Mouse (Mus musculus): ENCODE results near the gene Sh3kbp1. TPM values are rescaled to one million over a fixed set of nuclear protein-coding genes. Genes with fewer than 3 reads are reported as not detected.
"Not testable (repeated sequence)": the region's sequence is repeated elsewhere in the genome, so short reads cannot be mapped to it uniquely, and the experiment has no call there.

Sh3kbp1 gene
- total RNA-seq (2015) (154 TPM in 2 replicates), total RNA-seq (2017) (191 and 195 TPM in 2 replicates)

DNA sequence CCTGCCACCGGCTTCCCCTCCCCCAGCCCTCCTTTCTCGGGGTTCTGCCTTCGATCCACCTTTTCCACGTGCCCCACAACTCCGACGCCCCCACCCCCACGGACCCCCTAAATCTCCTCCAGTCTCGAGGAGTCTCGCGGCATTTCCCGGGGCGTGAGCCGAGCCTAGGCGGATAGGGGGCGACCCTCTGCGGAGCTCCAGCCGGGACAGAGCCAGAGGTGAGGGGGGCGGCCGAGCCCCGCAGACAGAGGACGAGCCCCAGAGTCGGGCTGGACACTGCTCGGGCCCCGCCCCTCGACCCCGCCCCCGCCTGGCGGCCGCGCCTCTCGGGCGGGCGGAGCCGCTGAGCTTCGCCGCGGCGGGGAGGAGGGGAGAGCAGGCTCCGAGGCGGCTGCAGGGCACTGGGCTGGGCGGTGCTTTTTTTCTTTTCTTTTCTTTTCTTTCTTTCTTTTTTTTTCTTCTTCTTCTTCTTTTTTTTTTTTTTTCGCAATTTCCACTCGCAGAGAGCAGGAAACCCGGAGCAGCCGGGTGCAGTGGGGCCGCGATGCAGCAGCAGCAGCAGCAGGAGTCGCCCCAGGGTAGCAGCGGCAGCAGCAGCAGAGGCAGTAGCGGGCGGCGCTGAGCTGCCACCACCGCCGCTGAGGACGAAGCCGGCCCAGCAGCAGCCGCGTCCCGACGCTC is at the start of gene Sh3kbp1:
Gene Sh3kbp1, plus strand, starts transcription at position 366 of the 681 bp plus-strand sequence.
- peak; percentile 86 for ATAC-seq (ENCODE audit: poor library complexity, severe bottlenecking)

GRCm38 (mm10) chrX:159584738-159585137 is 42.3 kb upstream of the Sh3kbp1 start:
- not testable (repeated sequence) for ATAC-seq (ENCODE audit: poor library complexity, severe bottlenecking)

DNA sequence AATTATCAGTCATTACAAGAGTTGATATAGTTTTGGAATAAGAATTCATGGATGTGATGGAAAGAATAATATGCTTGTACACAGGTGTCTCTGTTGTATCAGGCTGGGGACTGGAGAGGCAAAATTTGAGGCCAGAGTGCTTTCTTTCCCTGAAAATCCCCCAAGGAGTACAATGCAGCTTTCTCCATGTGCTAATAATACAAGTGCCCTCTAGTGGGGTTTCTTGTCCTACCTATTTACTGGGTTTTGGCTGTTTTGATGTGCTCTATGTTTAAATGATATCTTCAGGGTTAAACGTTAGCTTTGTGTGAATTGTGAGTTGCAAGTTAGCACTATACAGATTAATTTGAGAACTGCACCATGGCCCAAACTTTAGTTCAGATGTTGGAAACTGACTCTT is 35.4 kb upstream of the Sh3kbp1 start:
- ATAC-seq (ENCODE audit: poor library complexity, severe bottlenecking) = no peak

GRCm38 (mm10) chrX:159597502-159597901 is 29.6 kb upstream of the Sh3kbp1 start:
- no peak for ATAC-seq (ENCODE audit: poor library complexity, severe bottlenecking)

- ATAC-seq (ENCODE audit: poor library complexity, severe bottlenecking) = no peak
These were observed 22.2 kb upstream of the Sh3kbp1 start for GRCm38 (mm10) chrX:159604832-159605231.

- peak; percentile 68 for ATAC-seq (ENCODE audit: poor library complexity, severe bottlenecking)
These were observed 20.1 kb upstream of the Sh3kbp1 start for GRCm38 (mm10) chrX:159606936-159607335.

- peak; percentile 43 for ATAC-seq (ENCODE audit: poor library complexity, severe bottlenecking)
These were observed 715 bp upstream of the Sh3kbp1 start for GRCm38 (mm10) chrX:159626208-159626906.

- peak; percentile 32 for ATAC-seq (ENCODE audit: poor library complexity, severe bottlenecking)
These were observed 805 bp downstream of the Sh3kbp1 start for GRCm38 (mm10) chrX:159627588-159628566.

- no peak for ATAC-seq (ENCODE audit: poor library complexity, severe bottlenecking)
These were observed 1.6 kb downstream of the Sh3kbp1 start for GRCm38 (mm10) chrX:159628629-159629028.

- no peak for ATAC-seq (ENCODE audit: poor library complexity, severe bottlenecking)
These were observed 2.1 kb downstream of the Sh3kbp1 start for GRCm38 (mm10) chrX:159629203-159629602.

DNA sequence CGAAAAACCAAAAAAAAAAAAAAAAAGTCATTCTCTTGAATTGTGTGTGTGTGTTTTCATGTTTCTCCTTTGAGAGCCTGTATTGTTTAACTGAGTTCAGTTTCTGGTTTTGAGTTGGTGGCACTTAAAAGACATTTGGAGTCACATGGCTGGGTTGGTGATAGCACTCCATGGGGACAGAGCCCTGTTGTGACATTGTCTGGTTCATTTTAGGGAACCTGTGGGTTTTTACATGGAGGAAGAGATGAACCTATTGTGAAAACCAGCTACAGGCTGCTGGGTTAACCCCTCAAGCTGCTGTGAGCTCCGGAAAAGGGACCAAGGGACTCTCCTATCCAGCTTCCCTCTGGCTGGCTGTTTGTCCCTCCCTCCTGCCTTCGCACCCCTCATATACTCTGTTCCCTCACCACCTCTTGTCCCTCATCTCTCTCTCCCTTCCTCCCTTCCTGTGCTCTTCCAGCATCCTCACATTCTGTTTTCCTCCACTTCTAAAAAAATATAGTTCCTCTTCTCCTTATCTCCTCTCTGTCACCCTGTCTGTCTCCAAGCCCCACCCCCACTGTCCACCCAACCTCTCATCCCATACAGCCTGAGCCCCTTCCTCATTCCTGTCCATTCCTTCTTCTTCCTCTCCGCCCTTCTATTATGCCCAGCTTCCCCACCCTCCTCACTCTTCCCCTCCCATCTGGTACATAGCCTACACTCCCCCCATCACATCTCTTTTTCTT is 11.6 kb downstream of the Sh3kbp1 start:
- peak; percentile 99 for ATAC-seq (ENCODE audit: poor library complexity, severe bottlenecking)

- no peak for ATAC-seq (ENCODE audit: poor library complexity, severe bottlenecking)
These were observed 12.9 kb downstream of the Sh3kbp1 start for GRCm38 (mm10) chrX:159639991-159640390.

DNA sequence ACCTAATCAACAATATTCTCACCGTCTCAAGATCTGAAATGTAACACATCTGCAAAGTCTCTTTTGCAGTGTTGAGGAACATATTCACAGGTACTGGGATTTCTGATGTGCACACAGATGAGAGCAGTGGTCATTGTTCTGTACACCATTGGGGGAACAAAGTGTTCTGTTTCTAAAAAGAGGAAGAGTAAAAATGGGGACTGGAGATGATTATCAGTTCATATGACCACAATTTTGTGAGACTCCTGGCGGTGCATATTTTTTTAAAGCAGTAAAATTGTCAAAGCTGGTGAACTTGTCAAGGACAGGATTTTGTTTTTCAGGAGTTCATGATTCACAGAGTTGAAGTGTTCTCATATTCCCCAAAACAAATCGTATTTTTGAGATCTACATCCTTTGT is 18.2 kb downstream of the Sh3kbp1 start:
- ATAC-seq (ENCODE audit: poor library complexity, severe bottlenecking) = 0 out of 2 replicates have a peak, but pooled peaks have one; percentile 34

DNA sequence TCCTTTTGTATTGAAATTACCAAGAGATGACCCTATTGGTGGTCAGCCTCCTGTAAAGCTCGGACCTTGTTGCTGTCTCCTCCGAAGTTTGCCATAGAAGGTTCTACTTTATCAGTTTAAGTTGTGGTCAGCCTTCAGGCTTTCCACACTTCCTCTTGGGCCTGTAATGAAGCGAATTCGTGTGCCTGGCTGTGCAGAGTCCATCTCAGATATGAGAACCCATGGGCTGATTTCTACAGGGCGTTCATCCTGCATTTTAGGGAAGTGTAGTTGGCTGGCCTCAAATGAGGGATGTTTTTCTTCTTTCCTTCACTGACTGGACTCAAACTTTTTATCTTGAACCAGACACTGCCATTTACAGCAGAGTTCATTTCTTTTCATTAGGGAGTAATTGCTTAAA is 20.5 kb downstream of the Sh3kbp1 start:
- ATAC-seq (ENCODE audit: poor library complexity, severe bottlenecking) = peak; percentile 90

- no peak for ATAC-seq (ENCODE audit: poor library complexity, severe bottlenecking)
These were observed 21.5 kb downstream of the Sh3kbp1 start for GRCm38 (mm10) chrX:159648598-159648997.

- ATAC-seq (ENCODE audit: poor library complexity, severe bottlenecking) = peak; percentile 52
These were observed 23.1 kb downstream of the Sh3kbp1 start for GRCm38 (mm10) chrX:159650130-159650678.

DNA sequence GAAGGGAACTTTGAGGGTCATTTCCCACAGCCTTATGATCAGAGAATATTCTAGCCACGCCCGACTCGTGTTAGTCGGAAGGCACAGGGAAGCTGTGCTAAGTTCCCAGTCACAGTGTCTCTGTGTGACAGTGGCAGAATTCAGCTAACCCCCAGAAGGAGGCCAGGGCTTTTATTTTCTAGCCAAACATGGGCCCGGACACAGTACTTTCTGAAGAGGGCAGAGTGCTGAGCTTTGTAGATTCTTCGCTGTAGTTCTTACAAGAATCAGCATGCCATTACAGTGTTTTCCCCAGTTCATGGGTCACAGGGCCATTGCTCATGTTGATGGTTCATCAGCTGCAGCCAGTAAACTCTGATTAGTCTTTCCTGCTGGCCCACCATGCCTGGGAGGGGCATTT is 23.7 kb downstream of the Sh3kbp1 start:
- no peak for ATAC-seq (ENCODE audit: poor library complexity, severe bottlenecking)

- ATAC-seq (ENCODE audit: poor library complexity, severe bottlenecking) = peak; percentile 49
These were observed 44.3 kb downstream of the Sh3kbp1 start for GRCm38 (mm10) chrX:159671388-159671787.

- no peak for ATAC-seq (ENCODE audit: poor library complexity, severe bottlenecking)
These were observed 45.4 kb downstream of the Sh3kbp1 start for GRCm38 (mm10) chrX:159672466-159672865.

DNA sequence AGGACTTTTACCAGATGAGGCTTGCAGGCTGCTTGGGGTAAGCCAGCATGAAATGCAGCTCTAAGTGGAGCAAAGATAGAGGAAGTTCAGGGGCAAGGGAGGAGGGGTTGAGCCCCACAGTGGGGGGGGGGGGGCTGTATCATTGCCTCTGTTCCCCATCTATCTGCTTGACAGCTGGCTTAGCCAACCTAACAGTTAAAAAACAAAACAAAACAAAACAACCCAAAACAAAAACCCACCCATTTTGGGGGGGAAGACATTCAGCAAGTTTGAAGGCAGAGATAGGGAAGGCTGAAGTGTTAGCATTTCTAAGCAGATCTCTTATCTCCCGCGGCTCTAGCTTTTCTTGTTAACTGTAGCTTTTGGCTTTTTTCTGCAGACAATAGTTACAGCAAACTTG is 49.2 kb downstream of the Sh3kbp1 start:
- ATAC-seq (ENCODE audit: poor library complexity, severe bottlenecking) = peak; percentile 75

All from megakaryocyte, adult 5-6 weeks (primary cell).